Mouse (Mus musculus) bone marrow macrophage, adult 2 months (primary cell): Measurements from ENCODE around the gene Hdgfl3.

Experiments used
- CTCF ChIP-seq: IDR thresholded peaks from 2 replicates; pipeline ENCODE4 v1.5.1; 2012; ENCODE audit warnings: low read depth, mild to moderate bottlenecking, low read length, moderate library complexity
- POLR2A ChIP-seq: IDR thresholded peaks from 2 replicates; pipeline ENCODE4 v1.6.1; 2012; ENCODE audit warnings: mild to moderate bottlenecking, low read depth, low read length, borderline replicate concordance

DNA sequence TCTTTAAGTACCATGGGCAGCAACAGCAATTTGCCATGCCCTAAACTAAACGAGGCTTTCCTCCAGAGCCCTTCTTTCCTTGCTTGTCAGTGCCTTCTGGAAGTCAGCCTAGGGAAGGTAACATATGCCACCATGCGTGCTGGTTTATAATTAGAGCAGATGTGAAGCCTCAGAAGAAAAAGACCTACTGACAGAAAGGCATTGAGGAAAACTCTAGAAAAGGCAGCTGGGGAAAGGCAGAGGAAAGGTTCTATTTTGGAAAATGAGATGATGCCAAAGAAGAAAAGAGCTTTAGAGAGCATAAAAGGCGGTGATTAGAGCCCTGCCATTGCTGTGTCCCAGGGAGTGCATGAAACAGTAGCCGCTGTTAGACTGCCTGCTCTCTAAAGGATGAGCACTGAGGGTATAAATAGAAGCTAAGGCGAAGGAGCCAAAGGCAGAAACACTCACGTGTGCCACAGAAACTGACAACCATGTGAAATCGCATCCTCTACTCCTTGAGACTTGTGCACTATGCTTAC lies 93.6 kb downstream of the Hdgfl3 start:
- no peak for TF ChIP-seq CTCF
- no peak for TF ChIP-seq POLR2A
